Mouse (Mus musculus): Measurements from ENCODE around the gene Sars. TPM values are rescaled to one million over a fixed set of nuclear protein-coding genes. Genes with fewer than 3 reads are reported as not detected.

Sars gene
- polyA plus RNA-seq (2012; rRNA removed; ENCODE audit: low replicate concordance), result 36.3 and 38.8 TPM in 2 replicates

GRCm38 (mm10) chr3:108444698-108445365 is at the start of gene Sars:
Gene Sars (minus strand): TSS chr3:108445209.

GRCm38 (mm10) chr3:108414857-108415830 is 29.9 kb downstream of the Sars start, which contains the start of gene Celsr2:
Gene Celsr2 (minus strand): TSS chr3:108415552.

GRCm38 (mm10) chr3:108383485-108384354 is 61.3 kb downstream of the Sars start, which contains the start of gene Psrc1:
Gene Psrc1 (plus strand): TSS chr3:108383839.

Other genes starting within 250 kb of the Sars start
- 10.7 and 11.1 TPM in 2 replicates for gene Cyb561d1, start 244.0 kb downstream of the Sars start, polyA plus RNA-seq (2012; rRNA removed; ENCODE audit: low replicate concordance)
- 8.3 and 10.7 TPM in 2 replicates for gene Atxn7l2, start 234.3 kb downstream of the Sars start, polyA plus RNA-seq (2012; rRNA removed; ENCODE audit: low replicate concordance)
- gene Sypl2, start 218.6 kb downstream of the Sars start, polyA plus RNA-seq (2012; rRNA removed; ENCODE audit: low replicate concordance), result 67.2 TPM in 1 of 2 replicates, not detected in the other
- gene Psma5, start 188.3 kb downstream of the Sars start, polyA plus RNA-seq (2012; rRNA removed; ENCODE audit: low replicate concordance), result 24.1 and 63.3 TPM in 2 replicates
- 76.0 and 116 TPM in 2 replicates for gene Sort1, start 161.1 kb downstream of the Sars start, polyA plus RNA-seq (2012; rRNA removed; ENCODE audit: low replicate concordance)
- gene Mybphl, start 80.3 kb downstream of the Sars start, polyA plus RNA-seq (2012; rRNA removed; ENCODE audit: low replicate concordance), result not detected in 2 replicates
- 4.8 and 6.7 TPM in 2 replicates for gene Psrc1, start 61.4 kb downstream of the Sars start, polyA plus RNA-seq (2012; rRNA removed; ENCODE audit: low replicate concordance)
- gene Celsr2, start 29.7 kb downstream of the Sars start, polyA plus RNA-seq (2012; rRNA removed; ENCODE audit: low replicate concordance), result 32.1 and 57.6 TPM in 2 replicates
- 0.20 and 0.23 TPM in 2 replicates for gene 1700013F07Rik, start 88.9 kb upstream of the Sars start, polyA plus RNA-seq (2012; rRNA removed; ENCODE audit: low replicate concordance)
- 1.6 and 1.7 TPM in 2 replicates for gene 5330417C22Rik, start 91.3 kb upstream of the Sars start, polyA plus RNA-seq (2012; rRNA removed; ENCODE audit: low replicate concordance)
- gene Tmem167b, start 117.3 kb upstream of the Sars start, polyA plus RNA-seq (2012; rRNA removed; ENCODE audit: low replicate concordance), result 3.1 and 5.6 TPM in 2 replicates
- gene Taf13, start 126.5 kb upstream of the Sars start, polyA plus RNA-seq (2012; rRNA removed; ENCODE audit: low replicate concordance), result 1.2 and 5.0 TPM in 2 replicates
- gene Wdr47, start 146.1 kb upstream of the Sars start, polyA plus RNA-seq (2012; rRNA removed; ENCODE audit: low replicate concordance), result 3.8 and 6.9 TPM in 2 replicates
- gene Clcc1, start 208.7 kb upstream of the Sars start, polyA plus RNA-seq (2012; rRNA removed; ENCODE audit: low replicate concordance), result 22.4 and 32.1 TPM in 2 replicates